Mouse (Mus musculus) stomach, embryonic 15.5 days (tissue): ENCODE measurements around the gene Kifc3. TPM values are rescaled to one million over a fixed set of nuclear protein-coding genes. Genes with fewer than 3 reads are reported as not detected.
"Not testable (repeated sequence)": the region's sequence is repeated elsewhere in the genome, so short reads cannot be mapped to it uniquely, and the experiment has no call there.

Source experiments
- ATAC-seq: fragments of 200-750 bp; cut with Nextera tagmentation; 2 replicates; pipeline ENCODE4 v1.8.0; 2017; ENCODE audit warnings: low read depth, moderate number of reproducible peaks, moderate TSS enrichment; ENCODE audit not compliant: insufficient read depth, low FRiP score
- H3K27ac ChIP-seq: fragments of 300-500 bp; sonication (generic); 2 replicates; pipeline ENCODE4 v1.5.1; 2015; ENCODE audit warnings: mild to moderate bottlenecking, inconsistent platforms
- H3K27me3 ChIP-seq: fragments of 300-500 bp; sonication (generic); replicated peaks from 2 replicates; pipeline ENCODE4 v1.6.1; 2015; ENCODE audit warnings: inconsistent platforms
- H3K36me3 ChIP-seq: fragments of 300-500 bp; sonication (generic); 2 replicates; pipeline ENCODE4 v1.6.1; 2015; ENCODE audit warnings: inconsistent platforms
- H3K4me1 ChIP-seq: fragments of 300-500 bp; sonication (generic); 2 replicates; pipeline ENCODE4 v1.6.1; 2015; ENCODE audit warnings: inconsistent platforms
- H3K4me2 ChIP-seq: fragments of 300-500 bp; sonication (generic); 2 replicates; pipeline ENCODE4 v1.6.1; 2015; ENCODE audit warnings: mild to moderate bottlenecking, inconsistent platforms
- H3K4me3 ChIP-seq: fragments of 300-500 bp; sonication (generic); replicated peaks from 2 replicates; pipeline ENCODE4 v1.5.1; 2015; ENCODE audit warnings: inconsistent platforms
- H3K9ac ChIP-seq: fragments of 300-500 bp; sonication (generic); 2 replicates; pipeline ENCODE4 v1.6.1; 2015; ENCODE audit warnings: inconsistent platforms
- H3K9me3 ChIP-seq: fragments of 300-500 bp; sonication (generic); 2 replicates; pipeline ENCODE4 v1.6.1; 2016; ENCODE audit warnings: inconsistent platforms
- whole genome bisulfite sequencing: fragments of 180-500 bp; shearing (Covaris S2); methylation state at CpG from one replicate; pipeline ENCODE4 v1.1.7; 2015; 5-methylcytosine and 5-hydroxymethylcytosine counted together
- polyA plus RNA-seq: library from polyadenylated mRNA; unstranded; fragments of >200 nt; fragmentation: Nextera tagmentation; extraction: Ambion mirVana; gene quantifications from 2 replicates; pipeline ENCODE4 v1.2.1, GENCODE M21; 2015

Gene Kifc3
- 21.2 and 23.1 TPM in 2 replicates for polyA plus RNA-seq

DNA sequence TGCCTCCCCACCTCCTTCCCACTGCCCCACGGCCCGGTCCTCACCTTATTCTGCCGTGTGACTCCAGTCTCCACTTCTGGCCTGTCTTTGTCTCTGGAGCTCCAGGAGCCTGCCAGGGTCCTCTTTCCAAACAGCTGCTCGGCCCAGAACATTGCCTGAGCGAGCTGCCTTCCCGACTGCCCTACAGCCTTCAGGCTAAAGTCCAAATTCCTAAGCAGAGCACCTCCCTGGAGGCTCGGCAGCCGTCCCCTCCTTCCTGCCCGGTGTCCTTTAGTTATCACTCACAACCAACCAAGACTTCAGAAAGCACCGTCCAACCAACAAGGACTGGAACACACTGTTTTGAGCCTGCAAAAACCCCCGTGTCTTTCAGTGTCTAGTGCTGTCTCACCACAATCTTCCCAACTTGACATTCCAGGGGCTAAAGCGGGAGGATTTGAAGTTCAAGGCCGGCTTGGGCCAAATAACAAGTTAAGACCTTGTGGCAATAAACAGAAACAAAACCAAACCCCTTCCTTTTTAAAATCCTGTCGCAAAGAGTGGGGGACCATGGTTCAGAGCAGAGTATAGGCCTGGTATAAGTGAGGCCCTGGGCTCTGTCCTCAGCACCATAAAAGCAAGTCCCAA, at the start of gene Kifc3:
Kifc3 (minus strand) TSS at position 164 of the 627 bp plus-strand sequence.
- no peak within 1 kb of the TSS for H3K4me2 ChIP-seq
- 52% methylated on average over 14 of the region's 14 CpGs for WGBS
- H3K4me3 ChIP-seq: no peak within 1 kb of the TSS
- no peaks in the 10 kb centered on the region for H3K27me3 ChIP-seq
- peak; percentile 48; the same call in 1 of the 2 replicates for ATAC-seq
- 0 out of 2 replicates have a peak, but pooled peaks cover 2% of the 10 kb centered on the region for H3K4me1 ChIP-seq
- H3K36me3 ChIP-seq: no peaks in the 10 kb centered on the region
- no peak within 1 kb of the TSS for H3K9ac ChIP-seq
- H3K27ac ChIP-seq: no peak within 1 kb of the TSS
- H3K9me3 ChIP-seq: no peaks in the 10 kb centered on the region

DNA sequence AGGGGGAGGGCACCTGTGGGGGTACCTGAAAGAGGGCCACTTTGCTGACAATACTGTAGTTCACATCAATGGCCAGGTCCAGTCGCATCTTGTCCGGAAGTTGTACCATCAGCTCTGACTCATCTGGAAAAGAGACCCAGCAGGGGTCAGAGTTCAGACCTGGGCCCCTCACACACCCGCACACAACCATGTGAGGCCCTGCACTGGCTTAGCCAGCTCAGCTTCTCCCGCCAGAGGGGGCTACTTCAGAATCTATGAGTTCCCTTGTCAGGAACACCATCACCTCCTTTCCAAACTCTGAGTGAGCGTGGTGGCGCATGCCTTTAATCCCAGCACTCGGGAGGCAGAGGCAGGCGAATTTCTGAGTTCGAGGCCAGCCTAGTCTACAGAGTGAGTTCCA, 49.4 kb upstream of the Kifc3 start:
- Histone ChIP-seq H3K9ac (no peak overlapping the region), H3K36me3 (no peaks in the 10 kb centered on the region), H3K4me2 (no peak overlapping the region), H3K27me3 (no peaks in the 10 kb centered on the region), H3K27ac (no peak overlapping the region), H3K4me1 (no peaks in the 10 kb centered on the region), H3K9me3 (no peaks in the 10 kb centered on the region), H3K4me3 (no peak overlapping the region)
- WGBS: 61% methylated on average over 9 of the region's 9 CpGs
- ATAC-seq: no peak

DNA sequence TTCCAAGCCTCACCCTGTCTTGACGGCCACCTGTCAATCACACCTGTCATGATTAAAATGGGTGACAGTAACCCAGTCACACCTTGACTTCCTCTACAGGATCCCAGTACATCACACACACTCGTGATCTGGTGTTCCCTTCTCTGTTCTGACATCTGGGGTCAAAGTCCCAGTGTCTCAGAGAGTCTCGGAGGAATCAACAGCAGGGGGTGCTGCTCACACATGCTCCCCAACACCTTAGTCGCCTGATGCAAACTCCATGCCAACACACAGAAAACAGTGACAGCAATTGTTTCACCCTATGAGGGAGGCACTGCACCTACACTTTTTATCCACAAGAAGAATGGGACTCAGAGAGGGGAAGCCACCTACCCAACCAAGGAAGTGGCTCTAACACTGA, 47.2 kb upstream of the Kifc3 start:
- Histone ChIP-seq H3K27ac (no peak overlapping the region), H3K4me3 (no peak overlapping the region), H3K36me3 (no peaks in the 10 kb centered on the region), H3K4me1 (peaks cover 5% of the 10 kb centered on the region; the same call in 1 of the 2 replicates), H3K27me3 (no peaks in the 10 kb centered on the region), H3K4me2 (no peak overlapping the region), H3K9ac (no peak overlapping the region), H3K9me3 (no peaks in the 10 kb centered on the region)
- ATAC-seq: no peak
- WGBS: 46% methylated on average over 4 of the region's 4 CpGs

DNA sequence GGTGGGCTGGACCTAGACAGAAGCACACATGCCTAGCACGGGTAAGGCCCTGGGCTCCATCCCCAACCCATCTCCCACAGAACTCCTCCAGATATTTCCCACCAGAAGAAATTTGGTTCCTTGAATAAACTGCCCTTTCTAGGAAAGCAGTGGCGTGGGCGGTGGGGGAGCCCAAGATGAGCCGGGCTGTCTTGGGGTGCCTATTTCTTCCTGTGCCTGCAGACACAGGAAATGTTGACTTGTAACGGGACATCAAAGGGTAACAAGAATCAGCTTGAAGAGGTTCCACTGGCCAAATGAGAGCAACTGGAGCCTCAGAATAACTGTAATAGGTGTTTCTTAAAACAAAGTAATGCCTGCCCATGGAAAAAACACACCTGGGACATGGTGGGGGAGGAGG, 44.7 kb upstream of the Kifc3 start:
- no peaks in the 10 kb centered on the region for H3K27me3 ChIP-seq
- no peaks in the 10 kb centered on the region for H3K36me3 ChIP-seq
- H3K9me3 ChIP-seq: no peaks in the 10 kb centered on the region
- H3K27ac ChIP-seq: no peak overlapping the region
- no peak for ATAC-seq
- 71% methylated on average over 5 of the region's 5 CpGs for WGBS
- H3K9ac ChIP-seq: no peak overlapping the region
- no peak overlapping the region for H3K4me3 ChIP-seq
- peaks cover 8% of the 10 kb centered on the region; the same call in 1 of the 2 replicates for H3K4me1 ChIP-seq
- H3K4me2 ChIP-seq: no peak overlapping the region

DNA sequence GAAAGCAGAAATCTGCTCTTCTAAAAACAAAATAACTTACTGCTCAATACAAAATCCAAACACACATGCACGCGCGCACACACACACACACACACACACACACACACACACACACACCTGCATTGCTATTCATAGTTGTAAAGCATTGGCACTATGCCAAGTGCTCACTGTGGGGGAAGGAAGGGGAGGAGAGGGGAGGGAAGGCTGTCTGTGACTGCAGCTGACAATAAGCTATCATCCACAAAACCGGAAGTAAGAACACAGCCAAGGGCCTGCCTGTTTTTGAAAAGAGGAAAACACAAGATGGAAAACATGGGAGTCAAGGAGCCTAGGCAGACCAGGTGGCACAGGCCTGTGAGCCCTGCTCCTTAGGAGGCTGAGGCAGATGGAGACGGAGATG, 42.6 kb upstream of the Kifc3 start:
- H3K36me3 ChIP-seq: no peaks in the 10 kb centered on the region
- H3K4me3 ChIP-seq: no peak overlapping the region
- H3K9me3 ChIP-seq: no peaks in the 10 kb centered on the region
- no peak overlapping the region for H3K27ac ChIP-seq
- H3K27me3 ChIP-seq: no peaks in the 10 kb centered on the region
- 46% methylated on average over 5 of the region's 5 CpGs for WGBS
- peaks cover 8% of the 10 kb centered on the region; the same call in 1 of the 2 replicates for H3K4me1 ChIP-seq
- 0 out of 2 replicates have a peak, but pooled peaks have one; percentile 16 for ATAC-seq
- H3K4me2 ChIP-seq: no peak overlapping the region
- no peak overlapping the region for H3K9ac ChIP-seq

DNA sequence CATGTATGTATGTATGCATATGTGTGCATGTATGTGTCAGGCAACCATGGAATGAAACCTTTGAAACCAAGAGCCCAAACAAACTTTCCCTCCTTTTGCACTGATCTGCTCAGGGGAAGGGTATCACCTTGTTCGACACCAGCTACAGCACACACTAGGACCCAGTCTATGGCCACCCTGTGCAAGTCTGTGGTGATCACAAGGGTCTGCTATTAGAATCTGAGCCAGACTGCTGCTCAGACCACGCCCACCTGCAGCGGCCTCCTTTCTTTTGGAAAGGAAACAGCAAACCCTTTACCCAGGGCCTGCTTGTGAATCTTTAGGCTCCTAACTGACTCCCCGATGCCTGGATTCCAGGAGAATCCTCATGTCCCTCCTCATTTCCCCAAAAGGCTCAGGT, 41.2 kb upstream of the Kifc3 start:
- H3K9me3 ChIP-seq: no peaks in the 10 kb centered on the region
- H3K27ac ChIP-seq: no peak overlapping the region
- ATAC-seq: no peak
- H3K4me2 ChIP-seq: no peak overlapping the region
- H3K27me3 ChIP-seq: no peaks in the 10 kb centered on the region
- H3K36me3 ChIP-seq: no peaks in the 10 kb centered on the region
- 71% methylated on average over 4 of the region's 4 CpGs for WGBS
- H3K9ac ChIP-seq: no peak overlapping the region
- H3K4me3 ChIP-seq: no peak overlapping the region
- H3K4me1 ChIP-seq: peaks cover 8% of the 10 kb centered on the region; the same call in 1 of the 2 replicates

DNA sequence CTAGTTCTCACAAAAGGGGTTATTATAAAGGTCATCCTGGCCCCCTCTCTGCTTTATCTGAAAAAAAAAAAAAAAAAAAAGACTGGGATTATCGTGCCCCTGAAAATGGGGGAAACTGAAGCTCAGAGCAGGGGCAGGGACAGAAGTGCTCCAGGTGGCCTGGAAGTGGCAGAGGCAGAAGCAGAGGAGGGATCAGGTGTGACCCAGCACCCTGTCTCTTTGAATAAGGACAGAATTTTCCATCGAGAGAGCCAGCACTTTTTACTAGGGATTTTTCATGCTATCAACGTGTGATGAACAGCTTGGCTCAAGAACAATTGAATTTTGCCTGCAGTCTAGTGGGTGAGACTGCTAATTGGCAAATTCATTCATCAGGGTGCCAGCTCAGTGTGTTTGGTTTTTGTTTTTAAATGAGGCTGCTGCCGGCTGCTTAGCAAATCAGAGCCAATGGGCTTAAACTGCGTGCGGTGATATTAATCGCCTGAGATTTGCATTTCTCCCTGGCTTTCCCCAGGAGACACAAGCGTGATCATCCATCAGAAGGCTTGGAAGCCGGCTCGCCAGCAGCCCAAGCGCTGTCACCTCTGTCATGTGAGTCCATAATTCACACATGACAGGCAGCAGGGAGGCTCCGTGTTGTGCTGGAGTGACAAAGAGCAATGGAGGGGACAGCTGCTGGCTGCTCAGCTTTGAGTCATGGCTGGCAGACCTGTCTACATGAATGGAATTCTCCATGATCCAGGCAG, 40.4 kb upstream of the Kifc3 start:
- no peaks in the 10 kb centered on the region for H3K9me3 ChIP-seq
- no peaks in the 10 kb centered on the region for H3K36me3 ChIP-seq
- 30% methylated on average over 12 of the region's 12 CpGs for WGBS
- H3K27me3 ChIP-seq: no peaks in the 10 kb centered on the region
- peaks cover 8% of the 10 kb centered on the region; the same call in 1 of the 2 replicates for H3K4me1 ChIP-seq
- H3K4me3 ChIP-seq: no peak overlapping the region
- no peak overlapping the region for H3K4me2 ChIP-seq
- no peak overlapping the region for H3K27ac ChIP-seq
- ATAC-seq: no peak
- no peak overlapping the region for H3K9ac ChIP-seq

DNA sequence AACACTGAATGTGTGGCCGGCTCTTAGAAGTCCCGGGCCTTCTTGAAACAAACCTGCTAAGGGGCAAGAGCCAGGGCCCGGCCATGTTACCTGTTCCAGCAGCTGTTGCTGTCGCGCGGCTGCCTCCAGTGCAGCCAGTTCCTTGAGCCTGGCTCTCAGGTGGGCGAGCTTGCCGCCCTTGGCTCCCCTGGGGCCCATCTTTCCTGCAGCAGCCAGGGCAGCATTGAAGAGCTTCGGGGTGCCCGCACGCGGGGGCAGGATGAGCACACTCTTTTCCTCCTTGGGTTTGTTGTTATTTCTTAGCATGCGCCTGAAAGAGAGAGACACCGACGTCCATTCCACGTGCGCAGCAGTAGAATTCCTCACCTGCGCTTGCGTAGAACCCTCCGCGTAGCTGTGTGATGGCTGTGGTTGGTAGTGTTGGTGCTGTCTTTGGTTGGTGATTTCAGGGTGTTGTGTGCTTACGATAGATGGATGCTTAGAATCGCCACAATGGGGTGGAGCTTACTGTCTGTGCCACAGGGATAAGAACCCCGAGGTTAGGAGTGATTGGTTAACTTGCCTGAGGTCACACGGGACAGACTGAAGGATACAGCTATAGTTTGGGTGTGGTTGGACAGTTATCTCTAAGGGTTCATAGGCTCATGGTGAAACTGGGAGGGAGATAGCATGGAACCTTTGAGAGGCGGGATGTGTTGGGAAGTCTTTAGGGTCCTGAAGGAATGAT, 39.6 kb upstream of the Kifc3 start:
- Histone ChIP-seq H3K4me2 (no peak overlapping the region), H3K27ac (no peak overlapping the region), H3K4me1 (peaks cover 8% of the 10 kb centered on the region; the same call in 1 of the 2 replicates), H3K27me3 (no peaks in the 10 kb centered on the region), H3K9ac (no peak overlapping the region), H3K4me3 (no peak overlapping the region), H3K36me3 (no peaks in the 10 kb centered on the region), H3K9me3 (no peaks in the 10 kb centered on the region)
- 87% methylated on average over 26 of the region's 26 CpGs for WGBS
- ATAC-seq: no peak

DNA sequence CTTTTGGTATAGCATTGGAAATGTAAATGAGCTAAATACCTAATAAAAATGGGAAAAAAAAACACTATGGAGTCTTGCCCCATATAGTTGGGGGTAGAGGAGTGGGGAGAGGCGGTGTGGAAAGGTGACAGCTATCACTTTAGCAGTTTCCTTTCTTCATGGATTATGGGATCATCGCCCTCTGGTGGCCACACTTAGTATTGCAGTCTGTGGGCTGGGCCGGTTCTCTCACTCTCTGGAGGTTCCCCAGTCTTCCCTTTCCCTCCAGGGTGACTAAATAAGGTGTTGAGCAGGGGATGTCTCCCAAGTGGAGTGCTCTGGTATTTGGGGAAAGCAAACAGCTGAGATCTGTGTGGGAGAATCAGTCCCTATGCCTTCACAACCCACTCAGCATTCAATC, 33.1 kb upstream of the Kifc3 start:
- Histone ChIP-seq H3K4me1 (no peaks in the 10 kb centered on the region), H3K36me3 (no peaks in the 10 kb centered on the region), H3K27me3 (no peaks in the 10 kb centered on the region), H3K9ac (no peak overlapping the region), H3K27ac (no peak overlapping the region), H3K4me3 (no peak overlapping the region), H3K4me2 (no peak overlapping the region), H3K9me3 (no peaks in the 10 kb centered on the region)
- ATAC-seq: no peak
- WGBS: 2% methylated on average over 3 of the region's 3 CpGs

DNA sequence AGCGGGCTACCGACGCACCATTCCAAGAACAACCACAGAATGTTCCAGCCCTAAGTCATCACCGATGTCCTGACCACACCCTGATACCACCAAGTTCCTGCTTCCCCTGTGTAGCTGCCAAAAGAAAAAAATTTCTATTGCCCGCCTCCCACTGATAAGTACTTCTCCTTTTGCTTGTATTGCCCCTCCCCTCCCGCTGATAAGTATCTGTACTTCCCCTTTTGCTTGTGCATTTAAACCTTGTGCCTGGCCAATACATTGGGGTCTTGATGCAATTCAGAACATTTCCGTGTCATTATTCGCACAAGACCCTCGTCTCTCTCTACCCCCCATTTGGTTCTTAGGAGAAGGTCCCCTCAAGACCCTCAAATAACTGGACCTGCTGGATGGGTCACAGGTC, 27.5 kb upstream of the Kifc3 start:
- H3K4me3 ChIP-seq, H3K27me3 ChIP-seq, H3K27ac ChIP-seq, H3K4me2 ChIP-seq, ATAC-seq, H3K4me1 ChIP-seq, H3K9me3 ChIP-seq, H3K9ac ChIP-seq, H3K36me3 ChIP-seq: not testable (repeated sequence)
- WGBS: 92% methylated on average over 9 of the region's 9 CpGs

DNA sequence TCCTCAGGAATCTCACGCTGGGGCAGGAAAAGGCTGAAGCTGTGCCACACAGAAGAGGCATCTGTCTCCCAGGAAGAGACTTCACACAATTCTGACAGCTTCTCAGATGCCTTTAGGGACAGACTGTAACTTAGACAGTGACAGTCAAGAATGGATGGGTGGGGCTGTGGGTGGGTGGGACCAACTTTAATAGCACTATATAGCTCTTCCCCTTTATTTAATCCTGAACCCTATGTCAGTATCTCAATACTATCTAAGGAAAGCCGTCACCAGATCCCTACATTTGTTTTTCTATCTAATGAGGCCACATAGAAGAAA, 24.5 kb upstream of the Kifc3 start:
- no peak overlapping the region for H3K27ac ChIP-seq
- 45% methylated on average over 2 of the region's 2 CpGs for WGBS
- H3K36me3 ChIP-seq: no peaks in the 10 kb centered on the region
- no peak overlapping the region for H3K9ac ChIP-seq
- no peak overlapping the region for H3K4me3 ChIP-seq
- ATAC-seq: no peak
- no peaks in the 10 kb centered on the region for H3K27me3 ChIP-seq
- no peaks in the 10 kb centered on the region for H3K9me3 ChIP-seq
- no peak overlapping the region for H3K4me2 ChIP-seq
- no peaks in the 10 kb centered on the region for H3K4me1 ChIP-seq
